Mouse (Mus musculus) CD4-positive, CD25-positive, alpha-beta regulatory T cell, adult 2 months (primary cell): ENCODE results near the gene D6Ertd527e.

ENCODE experiments used
- DNase-seq: peaks from one replicate; pipeline ENCODE4 v3.0.0-alpha.2; 2012; ENCODE audit warnings: low read depth, low spot score

D6Ertd527e gene

DNA sequence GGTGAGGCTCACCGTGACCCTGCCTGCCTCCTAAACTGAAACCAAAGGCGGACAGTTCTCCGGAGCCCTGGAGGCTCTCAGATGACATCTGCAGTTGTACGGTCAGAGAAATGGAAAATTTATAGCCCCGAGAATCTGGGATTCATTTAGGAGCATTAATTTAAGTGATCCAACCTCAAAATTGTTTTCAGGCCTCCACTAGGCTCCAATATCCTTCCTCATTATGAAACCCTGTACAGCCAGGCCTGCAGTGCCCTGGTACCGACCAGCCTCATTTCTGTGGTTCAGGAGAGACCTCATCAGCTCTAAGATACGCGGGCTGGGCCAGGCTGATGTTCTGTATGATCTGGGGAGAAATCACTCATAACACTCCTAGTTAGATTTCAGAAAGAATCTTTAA, 46.9 kb downstream of the D6Ertd527e start:
- DNase-seq = no peak

DNA sequence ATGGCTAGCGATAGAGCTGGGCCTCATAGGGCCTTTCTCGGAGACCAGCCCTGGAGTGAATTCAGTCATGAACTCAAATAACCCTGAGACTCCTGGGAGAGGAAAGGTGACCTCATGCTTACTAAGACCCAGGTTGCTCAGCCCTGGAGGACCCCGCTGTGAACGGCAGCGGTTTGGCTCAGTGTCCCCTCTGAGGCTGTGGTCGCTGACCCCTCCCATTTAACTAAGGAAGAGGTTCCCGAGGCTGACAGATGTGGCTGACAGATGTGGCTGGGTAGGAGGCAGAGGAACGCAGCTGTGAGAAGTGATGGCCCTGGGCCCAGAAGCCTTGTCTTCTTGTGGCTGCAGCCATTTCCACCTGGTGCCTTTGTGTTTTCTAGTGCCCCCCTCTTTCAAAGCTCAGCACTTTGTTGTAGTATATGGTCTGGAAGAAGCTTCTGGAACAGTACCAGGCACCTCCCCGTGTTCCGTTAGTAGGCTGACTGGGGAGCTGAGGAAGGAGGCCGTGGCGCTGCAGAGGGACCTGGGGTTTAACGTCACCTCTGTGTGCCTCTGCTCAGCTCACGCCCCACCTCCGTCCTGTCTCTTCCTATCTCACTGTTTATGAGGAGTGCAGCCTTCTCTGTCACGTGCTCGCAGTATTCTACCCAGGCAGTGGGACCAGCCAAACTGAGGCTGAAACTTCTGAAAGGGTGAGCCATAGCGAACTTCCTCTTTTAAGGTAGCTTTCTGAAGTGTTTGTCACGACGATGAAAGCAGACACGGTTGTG, 48.1 kb downstream of the D6Ertd527e start:
- peak; percentile 87 for DNase-seq

DNA sequence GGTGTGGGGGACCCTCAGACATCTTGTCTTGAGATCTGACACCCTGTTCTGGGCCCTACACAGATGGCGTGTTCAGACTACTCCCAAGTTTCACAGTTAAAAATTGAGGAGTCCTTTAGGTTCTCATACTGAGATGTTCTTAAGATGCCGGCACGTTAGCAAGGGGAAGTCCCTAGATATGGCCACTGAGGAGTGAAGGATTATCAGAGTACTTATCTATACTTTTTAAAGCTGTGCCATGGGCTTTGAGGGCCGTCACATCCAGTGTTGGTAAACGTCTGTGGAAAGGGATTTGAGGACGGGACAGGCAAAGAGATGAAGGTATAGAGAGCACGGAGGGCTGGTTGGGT, 48.7 kb downstream of the D6Ertd527e start:
- DNase-seq = no peak

DNA sequence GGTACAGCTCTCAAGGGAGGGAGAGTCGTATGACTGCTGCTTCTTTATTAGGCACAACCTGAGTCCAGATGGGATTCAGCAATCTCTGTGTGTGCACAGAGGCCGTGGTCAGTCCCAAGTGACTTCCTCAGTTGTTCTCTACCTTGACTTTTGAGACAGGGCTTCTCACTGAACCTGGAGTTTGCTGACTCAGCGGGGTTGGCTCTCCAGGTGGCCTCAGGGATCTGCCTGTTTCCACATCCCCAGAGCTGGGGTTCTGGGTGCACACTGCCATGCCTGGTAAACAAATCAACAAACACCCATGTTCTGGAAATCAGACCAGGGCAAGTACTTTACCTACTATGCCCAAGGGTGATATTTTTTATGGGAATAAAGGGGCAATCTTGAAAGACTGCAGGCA, 49.3 kb downstream of the D6Ertd527e start:
- DNase-seq = no peak

DNA sequence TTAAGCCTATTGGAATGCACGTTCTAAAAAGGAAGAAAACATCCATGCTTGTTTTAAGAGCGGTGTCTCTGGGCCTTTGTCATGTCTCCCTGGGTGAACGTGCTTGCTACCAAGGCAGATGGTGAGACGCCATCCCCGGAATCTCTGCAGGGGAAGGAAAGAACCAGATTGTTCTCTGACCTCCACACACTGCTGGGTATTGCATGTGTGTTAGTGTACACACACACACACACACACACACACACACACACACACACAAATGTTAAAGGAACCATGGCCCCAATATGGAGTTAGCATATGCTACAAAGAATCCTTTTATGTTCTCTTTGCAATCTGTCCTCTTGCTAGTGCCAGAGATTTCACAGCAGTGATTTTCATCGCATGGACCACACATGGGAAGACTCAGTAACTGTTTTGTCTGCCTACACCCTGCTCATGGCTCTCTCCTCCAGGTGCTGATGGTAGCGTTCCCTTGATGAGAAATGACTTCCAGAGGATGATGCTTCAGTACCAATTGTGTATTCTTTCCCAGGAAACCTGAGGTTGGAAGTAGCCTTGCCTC, 53.6 kb downstream of the D6Ertd527e start:
- no peak for DNase-seq

DNA sequence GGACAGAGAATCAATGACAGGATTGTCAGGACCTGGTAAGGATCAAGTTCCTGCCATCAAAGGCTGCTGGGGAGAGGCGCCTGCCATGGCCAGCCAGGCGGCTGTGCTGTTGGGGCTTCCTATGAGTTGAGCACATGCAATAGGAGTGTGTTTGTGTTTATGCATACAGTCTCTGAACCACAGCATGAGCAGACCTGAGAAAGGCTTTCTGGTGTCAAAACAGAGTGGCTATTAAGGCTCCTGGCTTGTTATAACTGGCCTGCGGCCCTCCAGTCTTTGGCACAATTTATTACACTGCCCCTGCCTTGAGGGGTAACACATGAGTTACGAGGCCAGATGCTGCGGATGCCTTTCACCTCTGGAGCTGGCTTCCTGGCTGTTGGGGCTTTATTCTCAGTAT, 55.6 kb downstream of the D6Ertd527e start:
- no peak for DNase-seq

DNA sequence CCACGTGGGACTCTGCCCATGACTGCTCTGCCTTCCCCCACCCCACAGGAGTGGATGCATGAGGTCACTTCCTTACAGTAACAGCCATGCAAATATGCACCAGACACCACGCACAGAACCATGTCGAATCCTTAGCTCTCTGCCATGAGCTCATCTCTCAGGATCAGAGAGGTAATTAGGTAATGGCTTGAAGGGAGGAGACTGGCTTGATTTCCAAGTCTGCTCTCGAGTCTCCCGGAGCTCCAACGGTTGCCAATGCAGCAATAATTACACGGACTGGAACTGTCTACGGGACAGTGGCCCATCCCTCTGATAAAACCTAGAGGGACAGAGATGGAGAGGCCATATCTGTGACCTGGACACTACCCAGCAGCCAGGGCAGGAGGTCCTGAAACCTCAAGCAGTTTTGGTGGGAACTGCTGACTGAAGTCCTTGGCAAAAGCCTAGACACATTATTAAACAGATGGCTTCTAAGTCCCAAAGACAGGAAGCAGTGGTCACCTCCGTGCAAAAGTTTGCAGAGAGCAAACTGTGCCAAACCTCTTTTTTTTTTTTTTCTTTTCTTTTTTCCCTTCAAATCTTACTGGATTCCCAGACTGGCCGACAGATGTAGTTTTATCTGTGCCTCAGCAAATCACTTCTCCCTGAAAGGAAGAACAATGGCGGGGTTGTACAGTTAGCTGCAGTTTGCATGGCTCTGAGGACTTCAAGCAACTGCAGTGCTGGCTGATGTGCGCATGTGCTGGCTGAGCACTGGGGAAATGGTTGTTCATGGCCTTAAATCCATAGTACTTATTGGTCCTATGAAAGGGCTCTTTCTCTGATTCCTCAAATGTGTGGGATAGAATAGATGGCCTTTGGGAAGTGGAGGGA, 57.1 kb downstream of the D6Ertd527e start:
- DNase-seq = no peak
